ENCODE assay signal across 8 mouse cellular contexts in the genomic region with DNA sequence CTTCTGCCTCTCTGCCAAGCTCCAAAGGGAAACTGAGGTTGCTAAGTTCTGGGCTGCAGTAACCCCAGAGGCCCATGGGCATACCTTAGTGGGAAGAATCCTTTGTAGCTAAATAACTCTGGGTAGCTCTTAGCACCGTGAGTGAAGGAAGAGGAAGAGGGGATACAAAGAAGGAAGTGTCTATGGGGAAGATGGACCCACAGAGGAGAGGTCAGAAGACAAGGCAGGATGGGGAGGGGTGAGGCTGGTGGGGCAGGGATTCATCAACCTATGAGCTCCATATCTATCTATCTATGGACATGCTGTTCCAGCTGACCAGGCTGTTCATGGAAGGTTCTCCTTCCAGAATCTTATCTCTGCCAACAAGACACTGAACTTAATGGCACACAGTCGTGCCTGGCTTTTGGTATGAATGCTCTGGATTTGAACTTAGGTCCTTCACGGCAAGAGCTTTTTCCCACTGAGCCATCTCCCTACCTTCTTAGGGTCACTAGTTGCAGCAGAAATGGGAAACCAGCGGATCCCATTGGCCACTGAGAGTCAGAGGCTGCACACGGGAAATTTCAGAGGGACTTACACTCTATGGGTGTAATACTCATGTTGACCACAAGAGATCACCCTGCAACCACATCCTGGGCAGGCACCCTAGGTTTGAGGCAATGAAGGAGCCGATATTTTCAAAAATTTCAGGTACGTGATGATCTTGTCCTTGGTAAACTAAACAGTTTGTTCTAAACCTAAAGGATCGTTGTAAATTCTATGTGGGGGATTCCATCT. TPM values are rescaled to one million over a fixed set of nuclear protein-coding genes. Genes with fewer than 3 reads are reported as not detected.
DNase-seq lines count a peak whose midpoint lies in the region; ATAC-seq and TF ChIP-seq lines count a peak whose summit lies in the region.

No protein-coding gene starts in this region.

- peak in 1 of 2 experiments; percentile 18 for DNase-seq in heart, adult 2 months
- DNase-seq in heart, adult 9 months (ENCODE audit: low spot score in 2 of 2), result no peak
- peak; percentile 49 for DNase-seq in thymus, adult 2 months
- no peak for DNase-seq in thymus, adult 18-20 months
- DNase-seq in embryo, embryonic 10 days (ENCODE audit: low spot score), result peak; percentile 83
- peak; percentile 84 for DNase-seq in hindbrain, postnatal 0 days (ENCODE audit: low spot score)
- no peak for DNase-seq in gastrocnemius, postnatal 10 days

- H3K36me3 ChIP-seq in heart, adult 2 months (ENCODE audit: control insufficient read depth, insufficient read depth, low read length), result no peaks in the 10 kb centered on the region
- no peaks in the 10 kb centered on the region for H3K36me3 ChIP-seq in thymus, adult 2 months (ENCODE audit: control insufficient read depth, insufficient read depth, low read length)
- H3K36me3 ChIP-seq in hindbrain, postnatal 0 days (ENCODE audit: insufficient read depth, low read length), result no peaks in the 10 kb centered on the region
- no peaks in the 10 kb centered on the region for H3K36me3 ChIP-seq in megakaryocyte, embryonic 14.5 days (replicated peaks; ENCODE audit: low read length)

- H3K9me3 ChIP-seq in hindbrain, postnatal 0 days (ENCODE audit: low read length), result no peaks in the 10 kb centered on the region
- no peaks in the 10 kb centered on the region for H3K9me3 ChIP-seq in megakaryocyte, embryonic 14.5 days

- no peak overlapping the region for H3K27ac ChIP-seq in heart, adult 2 months
- no peak overlapping the region for H3K27ac ChIP-seq in thymus, adult 2 months (ENCODE audit: control insufficient read depth, insufficient read depth, low read length)
- H3K27ac ChIP-seq in hindbrain, postnatal 0 days, result no peak overlapping the region

- TF ChIP-seq EP300 in heart, adult 2 months (IDR thresholded peaks at IDR 0.05; ENCODE audit: insufficient read depth, low read depth, low read length), result peak; percentile 69; the same call in 1 of the 2 replicates

- TF ChIP-seq POLR2A in heart, adult 2 months (IDR thresholded peaks at IDR 0.05; ENCODE audit: insufficient read depth, low read depth, low read length), result no peak
- TF ChIP-seq POLR2A in thymus, adult 2 months (IDR thresholded peaks at IDR 0.05; ENCODE audit: control insufficient read depth, extremely low read depth, insufficient read depth, low read length, poor library complexity), result no peak

- WGBS in heart, adult 2 months, result 15% methylated on average over 8 of the region's 8 CpGs
- 11% methylated on average over 8 of the region's 8 CpGs for WGBS in thymus, adult 2 months
- 24% methylated on average over 8 of the region's 8 CpGs for WGBS in hindbrain, postnatal 0 days

- H3K79me2 ChIP-seq in heart, adult 2 months (replicated peaks; ENCODE audit: control insufficient read depth, insufficient read depth, low read length), result no peaks in the 10 kb centered on the region

- no peak overlapping the region for H3K9ac ChIP-seq in heart, adult 2 months (ENCODE audit: low read depth, low read length)
- H3K9ac ChIP-seq in hindbrain, postnatal 0 days (replicated peaks; ENCODE audit: low read length), result no peak overlapping the region

- peak; percentile 90 for TF ChIP-seq CTCF in heart, adult 2 months (IDR thresholded peaks at IDR 0.05)
- no peak for TF ChIP-seq CTCF in thymus, adult 2 months (IDR thresholded peaks at IDR 0.05; ENCODE audit: borderline replicate concordance, control insufficient read depth, extremely low read depth, insufficient read depth, low read length, poor library complexity)
- peak; percentile 97 for TF ChIP-seq CTCF in hindbrain, postnatal 0 days (IDR thresholded peaks at IDR 0.05; ENCODE audit: low read depth)

- no peaks in the 10 kb centered on the region for H3K27me3 ChIP-seq in heart, adult 2 months (ENCODE audit: control insufficient read depth, insufficient read depth, low read length)
- H3K27me3 ChIP-seq in thymus, adult 2 months (ENCODE audit: control insufficient read depth, insufficient read depth, low read length), result no peaks in the 10 kb centered on the region; the same call in 1 of the 2 replicates
- H3K27me3 ChIP-seq in hindbrain, postnatal 0 days (ENCODE audit: insufficient read depth, low read length), result peaks cover 38% of the 10 kb centered on the region
- no peaks in the 10 kb centered on the region for H3K27me3 ChIP-seq in megakaryocyte, embryonic 14.5 days (replicated peaks)

- no peak overlapping the region for H3K4me2 ChIP-seq in hindbrain, postnatal 0 days (ENCODE audit: low read depth, low read length)

- peak; percentile 70 for ATAC-seq in hindbrain, postnatal 0 days

- H3K4me1 ChIP-seq in heart, adult 2 months (ENCODE audit: control insufficient read depth, insufficient read depth, low read length), result peaks cover 3% of the 10 kb centered on the region
- H3K4me1 ChIP-seq in thymus, adult 2 months (replicated peaks; ENCODE audit: control insufficient read depth, insufficient read depth, low read length), result peaks cover 12% of the 10 kb centered on the region
- no peaks in the 10 kb centered on the region for H3K4me1 ChIP-seq in hindbrain, postnatal 0 days (ENCODE audit: insufficient read depth, low read length)
- H3K4me1 ChIP-seq in megakaryocyte, embryonic 14.5 days, result peaks cover 99% of the 10 kb centered on the region

- intact Hi-C loops in heart, adult 2 months (cut with DNase I), result loop anchor here (1.0 to 5.0 kb wide), 4 partner anchors 384 to 788 kb away; no protein-coding TSS in a partner anchor

- no peak overlapping the region for H3K4me3 ChIP-seq in heart, adult 2 months
- H3K4me3 ChIP-seq in thymus, adult 2 months (ENCODE audit: control insufficient read depth, insufficient read depth, low read length), result no peak overlapping the region
- no peak overlapping the region for H3K4me3 ChIP-seq in hindbrain, postnatal 0 days (ENCODE audit: low read length)
- peak overlapping the region; percentile 62 for H3K4me3 ChIP-seq in megakaryocyte, embryonic 14.5 days (replicated peaks)

RNA-seq across cellular contexts. Expression of gene Gadd45g, which starts 7.0 kb away (rescaled TPM):
- total RNA-seq in heart, adult 2 months (2021), result 10 to 100 TPM in 1 of 2 experiments, 1 to 10 TPM in 1; 8.2 to 19.0 TPM
- polyA plus RNA-seq in heart, adult 2 months (2012; rRNA removed), result 19.7 and 24.3 TPM in 2 replicates
- 15.0 and 16.2 TPM in 2 replicates for polyA plus RNA-seq in thymus, adult 2 months (2012; rRNA removed)
- total RNA-seq in hindbrain, postnatal 0 days (2014; rRNA removed), result 18.3 and 19.0 TPM in 2 replicates
- polyA plus RNA-seq in hindbrain, postnatal 0 days (2015; fragmentation: Nextera tagmentation; extraction: Ambion mirVana), result 38.6 and 43.3 TPM in 2 replicates
- polyA plus RNA-seq in megakaryocyte, embryonic 14.5 days (2012; ENCODE audit: insufficient read depth, low replicate concordance), result 115 and 668 TPM in 2 replicates
- 10 to 100 TPM in 1 of 2 experiments, 1 to 10 TPM in 1; 8.5 to 33.5 TPM for total RNA-seq in gastrocnemius, postnatal 10 days (2021)

RNA-seq across cellular contexts. Expression of gene Sema4d, which starts 45.9 kb away (rescaled TPM):
- total RNA-seq in heart, adult 2 months (2021), result 10 to 100 TPM; 52.2 to 67.6 TPM
- polyA plus RNA-seq in heart, adult 2 months (2012; rRNA removed), result 51.7 and 52.2 TPM in 2 replicates
- 156 and 182 TPM in 2 replicates for polyA plus RNA-seq in thymus, adult 2 months (2012; rRNA removed)
- total RNA-seq in hindbrain, postnatal 0 days (2014; rRNA removed), result 19.7 and 33.1 TPM in 2 replicates
- 13.7 and 15.0 TPM in 2 replicates for polyA plus RNA-seq in hindbrain, postnatal 0 days (2015; fragmentation: Nextera tagmentation; extraction: Ambion mirVana)
- 55.2 and 58.6 TPM in 2 replicates for polyA plus RNA-seq in megakaryocyte, embryonic 14.5 days (2012; ENCODE audit: insufficient read depth, low replicate concordance)
- 100 to 1,000 TPM; 125 to 130 TPM for total RNA-seq in gastrocnemius, postnatal 10 days (2021)

Comparison
In these comparisons a context has a peak if more than half of its experiments do, and no peak if none do; other contexts are left out.
1. DNase-seq: peak in thymus, adult 2 months (single experiment), embryo, embryonic 10 days (single experiment) and hindbrain, postnatal 0 days (single experiment); none in heart, adult 9 months (0 of 2), thymus, adult 18-20 months (0 of 2) and gastrocnemius, postnatal 10 days (single experiment).